Mouse (Mus musculus) lung, embryonic 14.5 days (tissue): ENCODE measurements around the gene Cars. TPM values are rescaled to one million over a fixed set of nuclear protein-coding genes. Genes with fewer than 3 reads are reported as not detected.
"Not testable (repeated sequence)": the region's sequence is repeated elsewhere in the genome, so short reads cannot be mapped to it uniquely, and the experiment has no call there.

Source experiments
- ATAC-seq: fragments of 200-750 bp; cut with Nextera tagmentation; 2 replicates; pipeline ENCODE4 v1.8.0; 2017; ENCODE audit warnings: mild to moderate bottlenecking, moderate TSS enrichment, moderate library complexity; ENCODE audit not compliant: insufficient read depth
- DNase-seq: peaks from one replicate; pipeline ENCODE4 v3.0.0-alpha.2; 2015
- H3K27ac ChIP-seq: fragments of 300-500 bp; sonication (generic); 2 replicates; pipeline ENCODE4 v1.5.1; 2014; ENCODE audit warnings: low read depth, mild to moderate bottlenecking, moderate library complexity
- H3K27me3 ChIP-seq: fragments of 300-500 bp; sonication (generic); 2 replicates; pipeline ENCODE4 v1.6.1; 2014; ENCODE audit warnings: low read length, control low read depth; ENCODE audit not compliant: insufficient read depth
- H3K36me3 ChIP-seq: fragments of 300-500 bp; sonication (generic); 2 replicates; pipeline ENCODE4 v1.6.1; 2014; ENCODE audit warnings: control low read depth; ENCODE audit not compliant: insufficient read depth
- H3K4me1 ChIP-seq: fragments of 300-500 bp; sonication (generic); 2 replicates; pipeline ENCODE4 v1.6.1; 2014; ENCODE audit warnings: antibody characterized with exemption, control low read depth; ENCODE audit not compliant: insufficient read depth
- H3K4me2 ChIP-seq: fragments of 300-500 bp; sonication (generic); 2 replicates; pipeline ENCODE4 v1.6.1; 2014; ENCODE audit warnings: mild to moderate bottlenecking
- H3K4me3 ChIP-seq: fragments of 300-500 bp; sonication (generic); 2 replicates; pipeline ENCODE4 v1.5.1; 2014; ENCODE audit warnings: low read depth, low read length
- H3K9ac ChIP-seq: fragments of 300-500 bp; sonication (generic); 2 replicates; pipeline ENCODE4 v1.6.1; 2014
- H3K9me3 ChIP-seq: fragments of 300-500 bp; sonication (generic); 2 replicates; pipeline ENCODE4 v1.6.1; 2016; ENCODE audit warnings: low read depth, low read length, control low read depth
- CTCF ChIP-seq: IDR thresholded peaks from 2 replicates; pipeline ENCODE4 v1.5.1; 2016; ENCODE audit warnings: antibody characterized with exemption, low read depth
- WGBS: fragments of 180-500 bp; shearing (Covaris S2); extraction: QIAGEN DNeasy Blood & Tissue Kit; methylation state at CpG from one replicate; pipeline ENCODE4 v1.1.7; 2014; 5-methylcytosine and 5-hydroxymethylcytosine counted together
- polyA plus RNA-seq: library from polyadenylated mRNA; unstranded; fragments of >200 nt; fragmentation: Nextera tagmentation; extraction: Ambion mirVana; gene quantifications from 2 replicates; pipeline ENCODE4 v1.2.1, GENCODE M21; 2014

Gene Cars
- polyA plus RNA-seq = 59.8 and 65.9 TPM in 2 replicates

- H3K27ac ChIP-seq = peak within 1 kb of the TSS; percentile 42; the same call in 1 of the 2 replicates
- WGBS = under 1% methylated on average over 35 of the region's 35 CpGs
- DNase-seq (peak; percentile 98), ATAC-seq (peak; percentile 100)
- peaks cover 8% of the 10 kb centered on the region for H3K4me1 ChIP-seq
- H3K4me2 ChIP-seq = peak within 1 kb of the TSS; percentile 95
- H3K9me3 ChIP-seq = no peaks in the 10 kb centered on the region
- no peaks in the 10 kb centered on the region for H3K27me3 ChIP-seq
- H3K4me3 ChIP-seq = peak within 1 kb of the TSS; percentile 93
- no peak; the same call in 1 of the 2 replicates for TF ChIP-seq CTCF
- H3K9ac ChIP-seq = peak within 1 kb of the TSS; percentile 89
- peaks cover 18% of the 10 kb centered on the region for H3K36me3 ChIP-seq
These were observed at the start of gene Cars for GRCm38 (mm10) chr7:143599428-143600230. Gene Cars, minus strand, starts transcription at chr7:143600090.

GRCm38 (mm10) chr7:143649034-143649768, 49.3 kb upstream of the Cars start, which contains the start of gene Tnfrsf22:
Gene Tnfrsf22, minus strand, starts transcription at chr7:143649661.
- Histone ChIP-seq H3K27me3 (no peaks in the 10 kb centered on the region), H3K36me3 (no peaks in the 10 kb centered on the region), H3K9ac (peak within 1 kb of the TSS; percentile 63), H3K9me3 (no peaks in the 10 kb centered on the region; the same call in 1 of the 2 replicates), H3K4me3 (peak within 1 kb of the TSS; percentile 49), H3K4me2 (peak within 1 kb of the TSS; percentile 89), H3K27ac (no peak within 1 kb of the TSS), H3K4me1 (no peaks in the 10 kb centered on the region)
- ATAC-seq (peak; percentile 99), DNase-seq (peak; percentile 92)
- WGBS = 2% methylated on average over 39 of the region's 39 CpGs
- no peak for TF ChIP-seq CTCF

GRCm38 (mm10) chr7:143643949-143644348, 44.1 kb upstream of the Cars start:
- H3K4me3 ChIP-seq, H3K4me1 ChIP-seq, H3K36me3 ChIP-seq, H3K27me3 ChIP-seq, H3K27ac ChIP-seq, H3K9me3 ChIP-seq, DNase-seq, H3K9ac ChIP-seq, ATAC-seq, H3K4me2 ChIP-seq: not testable (repeated sequence)
- 85% methylated on average over 2 of the region's 2 CpGs for WGBS

- Histone ChIP-seq H3K36me3 (no peaks in the 10 kb centered on the region), H3K27ac (no peak overlapping the region), H3K9ac (no peak overlapping the region), H3K4me1 (no peaks in the 10 kb centered on the region), H3K4me3 (no peak overlapping the region), H3K27me3 (no peaks in the 10 kb centered on the region), H3K4me2 (no peak overlapping the region), H3K9me3 (no peaks in the 10 kb centered on the region)
- ATAC-seq = no peak
- DNase-seq = no peak
- TF ChIP-seq CTCF = no peak
- WGBS = 89% methylated on average over 1 of the region's 1 CpGs
These were observed 36.8 kb upstream of the Cars start for GRCm38 (mm10) chr7:143636674-143637073.

- Histone ChIP-seq H3K4me1 (no peaks in the 10 kb centered on the region), H3K4me3 (no peak overlapping the region), H3K27ac (no peak overlapping the region), H3K9ac (no peak overlapping the region), H3K36me3 (no peaks in the 10 kb centered on the region), H3K27me3 (no peaks in the 10 kb centered on the region), H3K9me3 (no peaks in the 10 kb centered on the region), H3K4me2 (no peak overlapping the region)
- ATAC-seq (no peak), DNase-seq (no peak)
- TF ChIP-seq CTCF = no peak
- WGBS = 60% methylated on average over 2 of the region's 2 CpGs
These were observed 31.6 kb upstream of the Cars start for GRCm38 (mm10) chr7:143631503-143631902.

- no peak for DNase-seq
- 31% methylated on average over 1 of the region's 1 CpGs for WGBS
These were observed 29.6 kb upstream of the Cars start for GRCm38 (mm10) chr7:143629501-143629900.

GRCm38 (mm10) chr7:143628540-143628939, 28.6 kb upstream of the Cars start, which contains the start of gene Tnfrsf26:
Gene Tnfrsf26, minus strand, starts transcription at chr7:143628722.
- TF ChIP-seq CTCF = no peak
- no peaks in the 10 kb centered on the region for H3K4me1 ChIP-seq
- no peak within 1 kb of the TSS for H3K9ac ChIP-seq
- H3K27ac ChIP-seq = no peak within 1 kb of the TSS
- no peak within 1 kb of the TSS for H3K4me2 ChIP-seq
- no peak within 1 kb of the TSS for H3K4me3 ChIP-seq
- WGBS = 90% methylated on average over 1 of the region's 1 CpGs
- no peaks in the 10 kb centered on the region for H3K36me3 ChIP-seq
- no peak for DNase-seq
- H3K27me3 ChIP-seq = no peaks in the 10 kb centered on the region
- no peak for ATAC-seq
- no peaks in the 10 kb centered on the region for H3K9me3 ChIP-seq

More at GRCm38 (mm10) chr7:143629501-143629900, 29.6 kb upstream of the Cars start:
- Histone ChIP-seq H3K27me3 (no peaks in the 10 kb centered on the region), H3K9ac (no peak overlapping the region), H3K4me3 (no peak overlapping the region), H3K4me1 (no peaks in the 10 kb centered on the region), H3K4me2 (no peak overlapping the region), H3K27ac (no peak overlapping the region), H3K36me3 (no peaks in the 10 kb centered on the region), H3K9me3 (no peaks in the 10 kb centered on the region)
- no peak for TF ChIP-seq CTCF
- ATAC-seq = no peak
